Mouse (Mus musculus) urinary bladder, postnatal 25 days (tissue): Measurements from ENCODE around the gene Sec24b.

ENCODE experiments used
- DNase-seq: peaks from one replicate; pipeline ENCODE4 v3.0.0; 2022; ENCODE audit warnings: low spot score

Gene Sec24b

GRCm38 (mm10) chr3:130061281-130061680 is at the start of gene Sec24b:
Gene Sec24b, minus strand, starts transcription at chr3:130061553.
- DNase-seq: peak; percentile 33

- DNase-seq: no peak
Observed at GRCm38 (mm10) chr3:130104471-130104870, 43.1 kb upstream of the Sec24b start.

DNA sequence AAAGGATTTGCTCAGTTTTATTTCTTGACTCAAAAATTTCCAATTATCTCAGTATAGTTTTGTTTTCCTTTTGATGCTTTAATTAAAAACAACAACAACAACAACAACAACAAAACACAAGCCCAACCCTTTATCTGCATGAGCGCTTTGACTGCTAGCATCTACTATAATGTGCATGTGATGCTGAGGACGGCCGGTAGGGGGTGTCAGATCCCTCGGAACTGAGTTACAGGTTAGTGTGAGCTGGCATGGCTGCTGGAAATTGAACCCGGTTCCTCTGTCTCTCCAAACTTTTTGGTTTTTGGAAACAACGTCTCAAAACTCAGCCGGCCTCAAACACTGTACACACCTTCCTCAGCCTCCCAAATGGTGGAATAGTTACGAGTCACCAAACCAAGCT is 42.1 kb upstream of the Sec24b start:
- no peak for DNase-seq

DNA sequence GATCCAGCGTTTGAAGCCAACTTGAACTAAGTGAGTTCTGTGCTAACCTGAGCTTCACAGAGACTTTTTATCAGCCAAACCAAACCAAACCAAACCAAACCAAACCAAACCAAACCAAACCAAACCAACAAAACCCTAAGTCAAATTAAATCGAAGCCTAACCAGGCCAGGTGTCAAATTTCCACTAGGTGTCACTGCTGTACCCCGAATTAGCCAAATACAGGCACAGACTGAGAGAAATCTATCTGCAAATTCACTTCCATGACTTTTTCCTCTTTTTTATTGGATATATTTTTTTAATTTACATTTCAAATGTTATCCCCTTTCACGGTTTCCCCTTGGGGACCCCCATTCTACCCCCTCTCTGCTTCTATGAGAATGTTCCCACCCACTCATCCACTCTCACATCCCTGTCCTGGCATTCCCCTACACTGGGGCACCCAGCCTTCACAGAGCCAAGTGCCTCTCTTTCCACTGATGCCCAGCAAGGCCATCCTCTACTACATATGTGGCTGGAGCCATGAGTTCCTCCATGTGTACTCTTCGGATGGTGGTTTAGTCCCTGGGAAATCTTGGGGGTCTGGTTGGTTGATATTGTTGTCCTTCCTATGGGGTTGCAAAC is 33.9 kb upstream of the Sec24b start:
- peak; percentile 23 for DNase-seq

- DNase-seq: no peak
Observed at GRCm38 (mm10) chr3:130094125-130094704, 32.9 kb upstream of the Sec24b start.

DNA sequence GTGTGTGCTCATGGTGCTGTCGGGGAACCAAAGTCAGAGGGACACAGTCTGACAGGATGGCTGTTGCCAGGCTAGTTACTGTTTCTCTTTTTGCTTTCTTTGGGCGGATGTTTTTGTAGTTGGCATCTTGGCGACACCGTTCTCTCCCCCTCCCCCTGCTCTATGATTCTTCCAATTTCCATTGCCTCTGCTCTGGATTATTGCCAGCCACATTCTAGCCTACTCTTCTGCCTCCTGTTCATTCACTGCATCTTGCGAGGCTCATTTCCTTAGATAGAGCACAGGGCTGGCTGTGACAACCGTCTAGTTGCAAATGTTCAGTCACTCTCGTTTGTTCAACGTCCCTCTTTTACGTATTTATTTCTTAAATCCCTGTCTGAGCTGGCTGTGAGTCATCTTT is 29.1 kb upstream of the Sec24b start:
- no peak for DNase-seq

- no peak for DNase-seq
Observed at GRCm38 (mm10) chr3:130088654-130089053, 27.3 kb upstream of the Sec24b start.

DNA sequence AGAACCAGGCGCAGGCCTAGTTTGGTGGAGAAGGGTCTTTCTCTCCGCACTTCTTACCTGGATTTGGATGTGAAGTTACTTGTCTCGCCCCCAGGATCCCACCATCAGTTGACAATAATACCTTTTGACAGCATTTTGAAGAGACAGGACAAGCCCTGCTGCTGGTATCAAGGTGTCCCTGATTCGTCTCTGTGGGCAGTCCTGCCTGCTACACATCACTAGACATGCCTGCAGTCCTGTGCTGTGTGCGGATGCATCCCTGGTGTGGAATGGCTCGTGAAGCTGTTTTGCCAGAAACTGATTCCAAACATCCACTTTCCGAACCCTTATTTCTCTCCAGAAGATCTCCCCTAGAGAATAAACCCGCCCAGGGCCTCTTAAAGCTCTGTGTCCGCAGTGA is 26.1 kb upstream of the Sec24b start:
- no peak for DNase-seq

DNA sequence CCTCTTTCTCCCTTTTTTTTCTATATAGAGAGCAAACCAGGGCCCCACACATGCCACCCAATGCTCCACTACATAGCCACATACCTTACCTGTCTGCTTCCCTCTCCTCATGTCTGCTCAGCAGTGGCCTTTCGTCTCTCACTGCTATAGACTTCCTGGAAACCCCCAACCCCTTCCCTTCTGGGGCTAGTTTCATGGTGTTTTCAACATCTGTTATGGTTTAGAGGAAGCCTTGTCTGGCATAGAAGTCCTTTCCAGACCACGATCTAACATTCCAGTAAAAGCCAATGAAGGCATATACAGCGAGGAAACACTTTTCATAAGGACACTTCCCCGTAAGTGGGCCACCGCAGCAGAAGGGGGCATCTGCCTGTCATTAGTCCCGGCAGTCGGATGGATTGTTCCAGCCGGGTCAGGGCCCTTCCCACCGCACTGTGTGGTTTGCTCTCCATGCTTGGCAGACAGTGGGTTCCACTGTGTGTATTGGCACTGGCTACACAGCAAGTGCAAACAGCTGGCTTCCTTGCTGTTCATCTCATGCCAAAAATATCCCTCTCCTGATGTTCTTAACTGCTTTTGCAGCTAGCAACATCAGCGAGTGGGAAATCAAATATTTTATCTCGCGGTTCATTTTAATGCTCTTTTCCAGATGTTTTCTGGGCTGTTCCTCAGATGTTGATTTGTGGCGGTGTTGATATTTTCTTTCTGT is 25.2 kb upstream of the Sec24b start:
- DNase-seq: no peak

- no peak for DNase-seq
Observed at GRCm38 (mm10) chr3:130083312-130083711, 22.0 kb upstream of the Sec24b start.

DNA sequence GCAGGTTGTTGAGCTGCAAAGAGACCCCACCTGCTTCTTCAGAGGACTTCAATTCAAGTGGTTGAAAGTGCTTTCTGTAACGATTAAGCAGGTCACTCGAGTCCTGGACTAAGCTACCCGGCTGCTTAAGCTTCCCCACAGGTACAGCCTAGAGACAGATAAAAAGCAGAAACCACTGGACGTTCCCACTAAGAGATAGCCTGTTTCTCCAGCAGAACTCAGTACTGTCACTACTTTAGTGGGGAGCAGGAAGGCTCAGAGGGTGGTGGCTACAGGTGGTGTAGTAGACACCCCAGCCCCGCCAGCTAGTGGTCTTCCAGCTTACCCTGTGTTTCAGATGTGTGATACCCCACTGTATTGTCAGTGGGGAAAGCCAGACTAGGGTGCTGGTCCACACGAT is 19.3 kb upstream of the Sec24b start:
- DNase-seq: no peak

DNA sequence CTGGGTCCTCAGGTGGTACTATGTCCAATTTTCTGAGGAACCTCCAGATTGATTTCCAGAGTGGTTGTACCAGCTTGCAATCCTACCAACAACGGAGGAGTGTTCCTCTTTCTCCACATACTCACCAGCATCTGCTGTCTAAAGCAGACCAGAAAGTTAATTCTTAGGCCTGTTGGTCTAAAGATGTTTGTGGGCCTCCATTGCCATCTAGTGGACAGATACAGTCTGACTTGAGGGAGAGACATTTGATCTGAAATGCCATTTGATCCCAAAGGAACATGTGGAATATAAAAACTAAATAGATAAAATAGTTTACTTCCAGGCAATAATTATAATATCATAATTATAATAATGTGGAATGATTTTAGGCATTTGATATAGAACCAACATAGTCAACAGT is 18.4 kb upstream of the Sec24b start:
- DNase-seq: peak; percentile 29

DNA sequence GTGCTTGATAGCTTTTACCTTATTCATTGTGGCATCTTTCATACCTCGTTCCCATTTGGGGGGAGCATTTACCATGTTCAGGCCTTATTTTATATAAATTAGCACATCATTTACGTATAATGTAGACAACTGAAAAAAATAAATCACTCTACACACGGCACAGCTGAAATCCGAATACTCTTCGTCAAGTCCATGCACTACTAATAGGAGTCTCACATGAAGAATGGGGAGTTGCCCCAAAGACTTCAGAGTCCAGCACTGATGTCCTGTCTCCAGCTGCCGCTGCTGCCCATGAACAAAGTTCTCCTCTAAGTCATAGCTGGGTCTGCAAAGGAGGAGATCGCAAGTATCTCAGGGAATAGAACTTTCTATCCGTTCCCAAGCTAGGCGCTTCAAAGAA is 15.9 kb upstream of the Sec24b start:
- no peak for DNase-seq

DNA sequence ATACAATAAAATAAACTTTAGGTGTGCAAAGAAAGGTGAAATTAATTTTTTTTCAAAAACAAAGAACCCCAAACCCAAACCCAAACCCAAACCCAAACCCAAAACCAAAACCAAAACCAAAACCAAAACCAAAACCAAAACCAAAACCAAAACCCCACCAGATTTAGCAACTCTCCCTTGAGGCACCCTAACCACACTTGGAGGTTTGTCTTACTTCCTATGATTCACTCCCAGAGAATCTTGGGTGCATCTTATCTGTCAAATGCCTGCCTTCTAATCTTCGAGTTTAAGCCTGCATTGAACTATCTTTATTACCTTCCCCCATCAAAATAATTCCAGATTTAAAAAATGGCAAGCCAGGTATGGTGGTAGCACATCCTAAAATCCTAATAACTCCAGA is 14.4 kb upstream of the Sec24b start:
- no peak for DNase-seq

DNA sequence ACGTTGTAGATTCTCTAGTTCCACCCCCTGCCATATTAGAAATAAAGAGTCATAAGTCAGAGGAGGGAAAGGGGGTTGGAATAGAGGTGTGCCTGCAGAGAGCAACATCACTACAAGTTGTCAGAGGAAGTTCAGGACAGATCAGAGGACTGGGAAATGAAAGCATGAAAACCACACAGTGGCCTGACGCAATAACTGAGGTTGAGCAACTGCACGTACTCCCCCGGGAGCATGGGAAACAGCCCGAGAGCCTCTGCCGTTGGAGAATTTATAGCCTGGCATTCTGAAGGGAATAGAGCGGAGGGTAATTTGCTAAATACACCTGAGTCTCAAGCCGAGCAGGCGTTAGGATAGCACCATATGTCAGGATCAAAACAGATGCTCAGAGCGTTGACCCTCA is 11.7 kb upstream of the Sec24b start:
- no peak for DNase-seq

- DNase-seq: no peak
Observed at GRCm38 (mm10) chr3:130071918-130072317, 10.6 kb upstream of the Sec24b start.

GRCm38 (mm10) chr3:130060396-130061029 is 840 bp downstream of the Sec24b start:
- peak; percentile 73 for DNase-seq

DNA sequence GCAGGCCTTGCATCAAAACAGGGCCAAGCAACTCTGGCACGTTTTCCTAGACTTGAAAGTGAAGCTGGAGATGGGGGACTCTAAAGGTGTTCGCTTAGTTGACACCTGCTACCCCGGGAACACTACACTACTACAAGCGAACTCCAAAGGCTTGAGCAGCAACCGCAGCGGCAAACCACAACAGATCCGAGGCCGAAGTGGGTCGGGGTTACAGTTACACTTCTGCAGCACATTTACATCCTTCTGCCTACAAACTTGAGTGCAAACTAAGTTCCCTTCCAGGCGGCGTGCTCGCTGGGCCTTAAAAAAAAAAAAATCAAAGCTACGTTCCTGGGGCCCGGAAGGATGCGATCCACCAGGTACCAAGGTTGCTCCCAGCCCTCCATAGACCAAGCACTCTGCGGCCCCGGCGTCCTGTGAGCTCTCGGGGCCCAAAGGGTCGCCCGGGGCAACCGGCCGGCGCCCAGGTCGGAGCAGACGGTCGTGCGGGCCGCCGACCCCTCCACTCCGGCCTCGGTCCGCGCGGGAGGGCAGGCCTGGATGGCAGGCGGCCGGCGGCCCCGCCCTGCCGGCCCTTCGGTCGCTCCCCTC is 1.5 kb downstream of the Sec24b start:
- DNase-seq: peak; percentile 22

DNA sequence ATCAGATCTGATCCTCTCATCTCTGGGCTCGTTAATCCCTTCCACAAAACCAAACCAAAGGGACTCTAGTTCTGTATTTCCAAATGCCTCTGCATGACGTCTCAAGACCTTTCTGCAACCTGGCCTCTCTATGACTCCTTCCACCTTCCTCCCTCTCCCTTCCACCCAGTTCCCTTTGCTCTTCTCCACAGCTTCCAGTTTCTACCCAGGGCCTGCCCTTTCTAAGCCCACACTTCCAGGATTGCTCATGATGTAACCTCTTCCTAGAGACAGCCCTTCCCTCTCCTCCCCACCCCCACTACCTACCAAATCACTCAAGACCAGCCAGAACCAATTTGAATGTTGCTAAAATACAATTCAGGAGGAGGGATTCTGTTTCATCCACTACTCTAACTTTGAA is 2.9 kb downstream of the Sec24b start:
- DNase-seq: no peak

DNA sequence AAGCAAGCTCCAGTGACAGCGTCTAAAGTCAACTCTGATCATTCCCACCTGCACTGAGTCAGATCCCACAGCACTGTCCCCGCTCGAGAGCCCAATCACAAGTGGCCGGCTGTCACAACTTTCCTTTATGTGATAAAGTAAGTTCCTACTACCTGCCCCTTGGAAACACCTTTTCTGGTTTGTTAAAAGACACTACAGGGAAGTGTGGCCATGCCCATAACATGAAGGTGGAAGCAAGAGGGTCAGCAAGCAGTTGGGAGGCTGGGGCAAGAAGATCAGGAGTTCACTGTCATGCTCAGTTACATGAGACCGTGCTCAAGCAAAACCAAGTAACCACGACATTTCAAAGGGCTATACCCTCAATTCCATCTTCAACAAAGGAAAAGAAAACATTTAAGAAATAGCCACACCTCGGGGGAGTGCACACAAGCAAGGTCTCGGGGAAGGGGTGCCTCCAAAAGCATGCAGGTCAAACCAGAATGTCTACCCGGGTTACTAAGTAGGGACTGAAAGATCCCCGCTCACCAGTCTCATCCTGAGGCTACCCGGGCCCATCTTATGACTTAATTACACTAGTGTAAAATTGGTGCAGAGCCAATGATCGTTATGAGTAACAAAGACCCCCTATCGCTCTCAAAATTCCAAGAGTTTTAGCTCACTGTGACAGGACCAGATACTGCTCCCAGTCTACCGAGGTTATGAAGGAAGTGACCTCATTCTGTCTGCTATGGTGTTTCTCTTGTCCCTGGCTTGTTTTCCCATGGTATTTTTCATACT is 3.6 kb downstream of the Sec24b start:
- DNase-seq: no peak

DNA sequence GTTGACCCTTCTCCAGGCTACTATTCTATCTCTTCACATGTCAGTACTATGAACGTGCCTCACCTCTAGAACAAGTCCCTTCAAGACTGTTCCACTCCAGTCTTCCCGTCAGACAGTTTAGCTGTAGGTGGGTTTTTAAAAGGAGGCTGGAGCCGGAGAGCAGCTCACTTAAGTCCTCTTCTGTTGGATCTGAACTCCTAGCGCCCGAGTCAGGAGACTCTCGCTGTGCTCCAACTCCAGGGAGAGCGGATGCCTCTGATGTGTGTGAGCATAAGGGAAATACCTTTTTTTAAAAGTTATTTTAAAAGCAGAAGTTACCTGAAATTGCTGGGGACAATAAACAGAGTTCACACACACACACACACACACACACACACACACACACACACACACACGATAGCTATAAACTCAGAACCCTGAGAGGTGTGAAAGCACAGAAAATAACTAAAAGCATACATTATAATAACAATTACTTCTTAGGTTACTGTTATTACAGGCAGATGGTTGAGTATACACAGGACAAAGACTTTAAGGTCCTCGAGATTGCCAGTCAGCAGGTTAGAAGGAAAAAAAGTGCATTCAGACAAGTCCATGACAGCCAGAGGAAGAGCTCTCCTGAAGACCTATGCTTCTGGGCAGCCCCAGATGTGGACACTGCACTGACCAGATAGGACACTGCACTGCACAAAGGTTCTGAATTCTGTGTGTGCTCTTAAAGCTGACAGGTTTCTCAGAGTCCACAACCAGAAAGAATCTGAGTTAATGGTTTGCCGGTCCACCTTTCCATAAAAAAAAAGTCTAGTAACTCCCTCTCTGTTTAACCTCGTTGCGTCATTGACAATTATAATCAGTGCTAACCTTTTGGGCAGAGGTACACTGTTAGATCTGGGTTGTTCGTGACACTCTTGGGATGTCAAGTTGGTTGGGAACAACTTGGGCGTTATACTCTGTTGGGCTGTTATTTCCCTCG is 5.7 kb downstream of the Sec24b start:
- DNase-seq: no peak
